Mouse (Mus musculus) naive thymus-derived CD4-positive, alpha-beta T cell, adult 2 months (primary cell): Measurements from ENCODE around the gene Cpa4.

Source experiments
- DNase-seq: peaks from one replicate; pipeline ENCODE4 v3.0.0-alpha.2; 2011; ENCODE audit warnings: low read depth

Gene Cpa4

DNA sequence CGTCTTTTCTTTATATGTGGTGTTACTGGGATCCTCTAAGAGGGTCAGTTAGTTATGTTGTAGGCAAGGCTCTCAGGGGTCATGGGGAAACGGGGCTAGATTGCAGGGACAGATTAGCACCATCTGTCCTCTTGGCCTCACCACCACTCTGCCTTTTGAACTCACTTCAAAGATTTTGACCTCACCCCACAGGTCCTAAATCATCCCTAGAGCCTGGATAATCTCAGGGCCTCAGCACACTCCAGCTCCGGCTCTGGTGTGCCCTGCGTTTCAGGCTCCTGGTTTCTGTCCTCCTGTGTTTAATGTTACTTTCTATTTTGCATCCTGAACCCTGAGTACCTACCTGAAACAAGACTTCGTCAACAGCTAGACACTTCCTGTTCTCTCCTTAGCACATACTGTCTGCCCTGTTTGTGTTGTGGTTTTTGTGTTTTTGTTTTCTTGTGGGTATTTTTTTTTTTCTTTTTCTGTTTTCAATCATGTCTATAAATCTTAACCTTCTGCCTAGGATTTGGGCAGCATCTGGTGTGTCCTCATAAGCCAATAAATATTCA is 23.8 kb downstream of the Cpa4 start:
- DNase-seq = peak; percentile 38

GRCm38 (mm10) chr6:30592417-30592974 is 24.3 kb downstream of the Cpa4 start:
- peak; percentile 5 for DNase-seq

DNA sequence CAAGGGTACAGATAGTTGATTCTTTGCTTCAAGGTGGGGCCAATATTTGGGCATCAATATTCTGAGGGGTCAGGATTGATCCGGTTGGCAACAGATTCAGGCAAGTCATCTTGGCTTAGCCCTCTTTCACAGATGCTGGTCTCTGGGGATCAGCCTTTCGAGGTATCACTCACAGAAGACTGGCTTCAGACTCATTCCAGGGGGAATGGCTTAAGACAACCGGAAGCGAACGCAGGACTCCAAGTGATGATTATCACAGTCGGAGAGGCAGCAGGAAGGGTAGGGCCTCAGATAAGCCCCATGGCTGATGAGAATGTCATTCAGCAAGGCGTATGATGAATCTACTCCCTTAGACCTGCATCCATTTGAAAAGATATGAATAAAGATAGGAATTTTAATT is 26.2 kb downstream of the Cpa4 start:
- no peak for DNase-seq

GRCm38 (mm10) chr6:30596230-30596898 is 28.2 kb downstream of the Cpa4 start:
- DNase-seq = no peak

DNA sequence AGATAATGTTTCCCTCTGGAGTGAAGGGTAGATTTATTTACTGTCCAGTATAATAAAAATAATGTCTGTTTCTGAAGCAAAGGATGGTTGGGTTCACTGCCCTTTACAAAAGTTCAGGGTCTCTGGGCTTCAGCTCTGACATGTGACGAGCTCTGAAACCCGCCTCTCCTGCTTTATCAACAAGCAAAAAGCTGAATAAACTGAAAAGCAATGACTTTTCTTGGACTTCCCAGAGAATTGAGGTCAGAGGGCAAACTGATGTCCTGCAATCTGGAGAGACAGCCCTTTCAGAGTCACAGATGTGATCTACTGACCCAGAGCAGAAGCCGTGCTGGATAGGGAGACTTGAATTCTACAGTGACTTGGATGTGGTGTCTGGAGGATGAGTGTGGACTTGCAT is 31.9 kb downstream of the Cpa4 start:
- DNase-seq = no peak

DNA sequence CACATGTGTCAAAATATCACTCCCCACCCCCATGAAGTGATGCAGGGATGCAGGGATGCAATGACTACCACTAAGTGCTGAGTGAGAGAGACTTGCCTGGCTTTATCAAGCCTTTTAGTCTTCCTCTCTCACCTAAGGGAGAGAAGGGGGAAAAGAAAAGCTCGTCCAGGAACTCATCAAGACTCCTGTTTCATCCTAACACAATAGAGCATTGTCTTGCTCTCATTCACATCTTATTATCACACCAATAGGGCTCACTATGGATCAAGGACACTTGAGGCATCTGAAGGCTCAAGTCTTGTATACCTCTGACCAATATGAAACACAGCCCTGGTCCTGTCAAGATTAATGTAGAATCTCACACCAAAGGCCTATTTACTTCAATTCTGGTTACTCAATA is 32.8 kb downstream of the Cpa4 start:
- DNase-seq = no peak

- no peak for DNase-seq
These were observed 36.2 kb downstream of the Cpa4 start for GRCm38 (mm10) chr6:30604342-30604867.

DNA sequence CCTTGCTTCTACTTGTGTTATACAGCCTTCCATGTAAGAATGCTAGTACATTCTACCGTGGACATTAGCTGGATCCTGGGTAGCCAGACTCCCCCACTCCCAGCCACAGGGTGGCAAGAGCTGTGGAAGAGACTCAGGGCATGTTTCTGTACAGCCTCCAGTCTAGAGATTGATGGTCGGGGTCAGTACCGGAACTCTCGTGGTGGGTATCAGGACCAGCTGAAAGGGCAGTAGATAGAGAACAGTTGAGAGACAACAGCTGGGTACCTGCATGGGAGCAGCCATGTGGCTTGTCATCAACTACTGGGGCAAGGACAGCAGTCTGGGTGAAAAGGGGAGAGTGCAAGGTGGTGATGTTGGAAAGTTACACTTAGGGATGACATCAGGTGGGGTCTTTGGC is 36.9 kb downstream of the Cpa4 start:
- DNase-seq = no peak

- no peak for DNase-seq
These were observed 37.5 kb downstream of the Cpa4 start for GRCm38 (mm10) chr6:30605672-30606071.

DNA sequence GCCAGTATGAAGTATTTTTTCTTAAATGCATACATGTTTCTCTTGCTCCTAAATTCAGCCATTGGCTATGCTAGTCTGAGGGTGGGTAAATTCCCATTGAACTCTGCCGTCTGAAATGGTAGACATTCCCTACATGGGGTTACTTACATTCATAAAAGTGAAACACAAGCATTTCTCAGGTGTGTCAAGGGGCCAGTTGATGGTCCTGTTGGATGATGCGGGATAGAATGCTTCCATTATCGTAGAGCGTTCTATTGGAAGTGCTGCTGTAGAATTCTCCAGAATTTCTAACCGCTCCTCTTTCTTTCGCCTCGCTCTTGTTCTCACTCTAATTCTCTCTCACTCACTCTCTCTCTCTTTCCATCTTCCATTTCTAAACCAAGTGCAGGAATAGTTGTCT is 42.5 kb downstream of the Cpa4 start, which contains the start of gene Cpa5:
TSS of gene Cpa5 (plus strand) at position 301 of the 400 bp plus-strand sequence.
- no peak for DNase-seq

- DNase-seq = no peak
These were observed 43.0 kb downstream of the Cpa4 start for GRCm38 (mm10) chr6:30611212-30611611.

GRCm38 (mm10) chr6:30614251-30614650 is 46.1 kb downstream of the Cpa4 start:
- no peak for DNase-seq

GRCm38 (mm10) chr6:30615741-30616140 is 47.6 kb downstream of the Cpa4 start:
- DNase-seq = no peak

DNA sequence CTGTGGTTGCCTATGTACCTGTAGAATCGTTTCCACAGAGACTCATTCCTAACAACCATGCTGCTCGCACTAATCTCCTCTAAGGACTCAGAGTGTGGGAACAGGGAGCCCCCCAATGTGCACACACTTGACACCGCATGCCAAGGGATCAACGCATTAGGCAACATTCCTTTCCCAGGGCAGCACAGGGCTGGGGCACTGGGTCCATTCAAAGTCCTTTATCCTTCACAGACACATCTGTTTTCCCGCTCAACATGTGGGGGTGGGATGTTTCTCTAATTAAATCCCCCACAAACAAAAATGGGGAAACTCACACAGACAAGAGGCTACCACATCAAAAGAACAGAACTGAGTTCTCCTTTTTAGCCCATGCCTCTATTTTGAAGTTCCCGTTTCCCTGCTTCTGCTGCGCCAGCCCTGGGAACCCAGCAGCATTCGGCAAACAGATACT is 48.3 kb downstream of the Cpa4 start:
- no peak for DNase-seq

DNA sequence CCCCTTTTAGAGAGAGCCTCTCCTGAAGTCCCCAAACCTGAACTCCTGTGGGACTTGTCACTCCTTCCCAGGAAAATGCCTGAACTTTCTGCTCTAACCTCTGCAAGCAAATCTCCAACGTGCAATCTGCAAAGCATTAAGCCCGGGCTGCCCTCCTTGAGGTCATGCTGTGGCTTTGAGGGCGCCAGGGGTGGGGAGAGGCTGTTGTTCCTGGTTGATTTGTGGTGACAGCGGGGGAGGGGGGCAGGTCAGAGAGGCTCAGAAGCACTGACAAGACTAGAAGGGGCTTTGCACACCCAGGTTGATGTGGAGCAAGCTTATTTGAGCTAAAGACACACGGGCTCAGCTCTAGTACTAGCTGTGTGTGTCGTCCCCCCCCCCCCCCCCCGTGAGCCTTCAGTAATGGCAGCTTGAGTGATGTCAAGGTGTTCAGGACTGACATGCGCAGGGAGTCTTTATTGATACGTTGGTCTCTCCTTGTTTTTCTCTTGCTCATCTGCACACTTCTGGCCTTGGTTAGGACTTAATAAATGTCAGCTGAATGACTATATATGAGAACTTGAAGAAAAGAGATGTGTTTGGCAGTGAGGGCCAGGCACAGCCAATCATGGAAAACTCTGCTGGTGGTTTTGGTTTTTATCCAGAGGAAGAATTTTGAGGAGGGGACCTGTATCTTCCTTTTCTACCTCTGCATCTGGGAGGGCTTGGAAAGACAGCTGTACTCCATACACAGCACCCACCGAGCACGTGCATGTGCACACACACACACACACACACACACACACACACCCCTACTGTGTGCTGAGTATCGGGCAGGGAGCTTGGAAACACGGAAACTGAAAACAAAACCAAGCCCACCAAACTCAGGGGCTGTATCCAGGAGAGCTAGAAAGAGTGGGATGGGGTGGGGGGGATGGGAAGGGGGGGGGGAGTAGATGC is 49.1 kb downstream of the Cpa4 start:
- peak; percentile 25 for DNase-seq

DNA sequence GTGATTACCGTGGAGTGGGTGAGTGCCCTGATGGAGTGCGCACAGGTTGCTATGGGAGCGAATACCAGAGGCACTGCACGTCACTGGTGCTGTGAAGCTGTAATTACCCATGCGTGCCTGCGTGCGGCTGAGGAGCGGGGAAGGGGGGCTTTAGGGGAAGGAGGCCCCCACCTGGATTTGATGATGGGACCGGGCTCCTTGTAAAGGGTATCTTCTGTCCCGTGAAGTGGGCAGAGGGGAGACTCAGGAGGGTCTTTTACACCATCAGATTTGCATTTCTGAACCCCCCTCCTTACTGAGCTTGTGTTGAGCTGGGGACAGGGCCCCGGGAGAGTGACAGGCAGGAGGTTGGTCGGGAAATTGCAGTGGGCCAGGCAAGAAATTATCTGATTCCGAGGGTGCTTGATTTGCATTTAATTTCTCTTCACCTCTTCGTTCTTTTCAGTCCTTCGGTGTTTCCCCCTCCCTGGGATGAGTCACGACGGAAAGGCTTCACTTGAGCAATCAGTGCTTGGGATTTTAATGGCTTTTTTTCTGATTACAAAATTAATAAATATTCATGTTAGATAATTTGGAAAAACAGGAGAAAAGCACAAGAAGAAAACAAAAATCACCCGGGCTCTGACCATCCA is 49.9 kb downstream of the Cpa4 start:
- peak; percentile 20 for DNase-seq

DNA sequence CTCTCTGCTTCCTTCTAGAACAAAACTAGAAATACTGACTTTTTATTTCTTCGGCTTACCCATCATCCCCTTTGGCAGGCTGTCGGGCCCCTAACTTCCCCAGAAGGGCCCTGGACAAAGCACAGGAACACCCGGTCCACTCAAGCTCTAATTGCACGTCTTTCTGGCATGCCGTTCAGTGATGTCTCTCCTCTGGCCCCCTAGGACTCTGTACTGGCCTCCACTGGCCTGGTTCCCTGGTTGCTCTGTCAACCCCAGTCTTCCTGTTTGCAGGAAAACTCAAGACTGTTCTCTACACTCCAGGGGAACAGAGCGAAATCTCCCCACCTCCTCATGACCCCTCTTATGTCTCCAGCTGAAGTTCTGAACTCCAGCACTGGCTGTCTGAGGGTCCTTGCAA is 50.6 kb downstream of the Cpa4 start:
- no peak for DNase-seq

DNA sequence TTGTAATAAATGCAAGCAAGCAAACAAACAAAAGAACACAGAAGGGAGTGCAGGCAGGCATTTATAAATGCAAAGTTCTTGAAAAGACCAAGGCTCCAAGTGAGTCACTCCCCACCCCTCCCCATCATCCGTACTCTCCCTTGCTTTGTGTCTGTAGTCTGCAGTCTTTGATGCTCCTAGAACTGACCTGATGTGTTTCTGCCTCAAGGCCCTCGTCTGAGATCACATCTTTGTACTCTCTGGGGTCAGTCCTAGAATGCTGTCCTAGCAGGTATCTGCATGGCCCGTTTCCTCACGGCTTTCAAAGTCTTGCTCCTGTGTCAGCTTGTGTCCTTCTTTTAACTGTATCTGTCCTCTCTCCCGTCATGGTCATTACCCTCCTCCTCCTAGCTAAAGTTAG is 51.4 kb downstream of the Cpa4 start:
- no peak for DNase-seq

- no peak for DNase-seq
These were observed 52.4 kb downstream of the Cpa4 start for GRCm38 (mm10) chr6:30620591-30620990.

- no peak for DNase-seq
These were observed 52.8 kb downstream of the Cpa4 start for GRCm38 (mm10) chr6:30620994-30621393.

- DNase-seq = no peak
These were observed 53.8 kb downstream of the Cpa4 start for GRCm38 (mm10) chr6:30621986-30622389.

DNA sequence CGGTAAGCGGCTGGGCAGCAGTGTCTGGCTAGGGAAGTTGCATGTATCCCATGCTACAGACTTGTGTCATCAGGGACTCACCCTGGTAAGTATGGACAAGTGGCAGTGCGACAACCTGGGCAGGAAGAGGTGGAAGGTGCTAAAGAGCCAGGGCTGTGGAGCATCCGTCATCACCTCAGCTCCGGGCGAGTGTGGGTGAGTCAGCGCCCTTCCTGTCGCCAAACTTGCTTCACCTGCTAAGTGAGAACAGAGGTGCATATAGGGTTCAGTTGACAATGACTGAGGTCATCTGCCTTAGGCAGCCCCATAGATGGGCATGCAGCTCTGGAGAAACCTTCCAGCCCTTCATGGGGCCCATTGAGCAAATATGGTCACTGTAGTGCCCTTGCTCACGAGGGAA is 56.6 kb downstream of the Cpa4 start:
- DNase-seq = no peak
